Mouse (Mus musculus) limb, embryonic 10.5 days (tissue): ENCODE results near the gene Trnp1. TPM values are rescaled to one million over a fixed set of nuclear protein-coding genes. Genes with fewer than 3 reads are reported as not detected.

ENCODE experiments used
- DNase-seq: peaks from one replicate; pipeline ENCODE4 v3.0.0-alpha.2; 2017; ENCODE audit warnings: low spot score
- H3K27ac ChIP-seq: fragments of 300-500 bp; sonication (generic); 2 replicates; pipeline ENCODE4 v1.5.1; 2016; ENCODE audit warnings: mild to moderate bottlenecking
- H3K27me3 ChIP-seq: fragments of 300-500 bp; sonication (generic); 2 replicates; pipeline ENCODE4 v1.6.1; 2016; ENCODE audit warnings: low read depth, mild to moderate bottlenecking; ENCODE audit not compliant: poor library complexity, severe bottlenecking
- H3K36me3 ChIP-seq: fragments of 300-500 bp; sonication (generic); 2 replicates; pipeline ENCODE4 v1.6.1; 2016; ENCODE audit warnings: mild to moderate bottlenecking, moderate library complexity
- H3K4me1 ChIP-seq: fragments of 300-500 bp; sonication (generic); 2 replicates; pipeline ENCODE4 v1.6.1; 2016
- H3K4me3 ChIP-seq: fragments of 300-500 bp; sonication (generic); 2 replicates; pipeline ENCODE4 v1.5.1; 2016; ENCODE audit warnings: mild to moderate bottlenecking, moderate library complexity
- H3K9me3 ChIP-seq: fragments of 300-500 bp; sonication (generic); replicated peaks from 2 replicates; pipeline ENCODE4 v1.6.1; 2016; ENCODE audit warnings: mild to moderate bottlenecking
- WGBS: fragments of 180-500 bp; shearing (Covaris S2); methylation state at CpG from one replicate; pipeline ENCODE4 v1.1.7; 2016; 5-methylcytosine and 5-hydroxymethylcytosine counted together
- polyA plus RNA-seq: library from polyadenylated mRNA; unstranded; fragments of >200 nt; fragmentation: Nextera tagmentation; extraction: Ambion mirVana; gene quantifications from 2 replicates; pipeline ENCODE4 v1.2.1, GENCODE M21; 2016

Gene Trnp1
- polyA plus RNA-seq, 1 experiment from 2014 or later: 0.46 TPM

GRCm38 (mm10) chr4:133489489-133490245, 8.7 kb downstream of the Trnp1 start:
- Histone ChIP-seq H3K4me3 (no peak overlapping the region), H3K4me1 (peaks cover 45% of the 10 kb centered on the region), H3K36me3 (no peaks in the 10 kb centered on the region), H3K9me3 (no peaks in the 10 kb centered on the region), H3K27me3 (peaks cover 17% of the 10 kb centered on the region), H3K27ac (peak overlapping the region; percentile 63)
- 72% methylated on average over 4 of the region's 4 CpGs for WGBS
- no peak for DNase-seq

- Histone ChIP-seq H3K27me3 (peaks cover 14% of the 10 kb centered on the region), H3K4me3 (no peak overlapping the region), H3K27ac (peak overlapping the region; percentile 63), H3K36me3 (no peaks in the 10 kb centered on the region), H3K4me1 (peaks cover 47% of the 10 kb centered on the region), H3K9me3 (no peaks in the 10 kb centered on the region)
- 78% methylated on average over 20 of the region's 20 CpGs for WGBS
- no peak for DNase-seq
These were observed 9.5 kb downstream of the Trnp1 start for GRCm38 (mm10) chr4:133488619-133489392.

- no peak for DNase-seq
- 94% methylated on average over 26 of the region's 26 CpGs for WGBS
- Histone ChIP-seq H3K4me1 (peaks cover 44% of the 10 kb centered on the region), H3K4me3 (no peak overlapping the region), H3K36me3 (no peaks in the 10 kb centered on the region), H3K27me3 (peaks cover 24% of the 10 kb centered on the region), H3K9me3 (no peaks in the 10 kb centered on the region), H3K27ac (no peak overlapping the region)
These were observed 11.5 kb downstream of the Trnp1 start for GRCm38 (mm10) chr4:133486673-133487357.

- no peaks in the 10 kb centered on the region for H3K9me3 ChIP-seq
- H3K27me3 ChIP-seq: peaks cover 34% of the 10 kb centered on the region
- no peaks in the 10 kb centered on the region for H3K36me3 ChIP-seq
- no peak overlapping the region for H3K4me3 ChIP-seq
- peaks cover 38% of the 10 kb centered on the region for H3K4me1 ChIP-seq
- WGBS: 86% methylated on average over 28 of the region's 28 CpGs
- no peak overlapping the region for H3K27ac ChIP-seq
- DNase-seq: no peak
These were observed 12.5 kb downstream of the Trnp1 start for GRCm38 (mm10) chr4:133485691-133486425.

GRCm38 (mm10) chr4:133484266-133485025, 13.9 kb downstream of the Trnp1 start:
- peaks cover 47% of the 10 kb centered on the region for H3K27me3 ChIP-seq
- no peaks in the 10 kb centered on the region for H3K9me3 ChIP-seq
- peaks cover 47% of the 10 kb centered on the region for H3K4me1 ChIP-seq
- no peaks in the 10 kb centered on the region for H3K36me3 ChIP-seq
- peak overlapping the region; percentile 56; the same call in 1 of the 2 replicates for H3K27ac ChIP-seq
- H3K4me3 ChIP-seq: peak overlapping the region; percentile 44
- 14% methylated on average over 22 of the region's 22 CpGs for WGBS
- DNase-seq: peak; percentile 52

- H3K27me3 ChIP-seq: peaks cover 65% of the 10 kb centered on the region
- H3K36me3 ChIP-seq: no peaks in the 10 kb centered on the region
- no peaks in the 10 kb centered on the region for H3K9me3 ChIP-seq
- WGBS: 76% methylated on average over 3 of the region's 3 CpGs
- H3K27ac ChIP-seq: no peak overlapping the region
- no peak overlapping the region for H3K4me3 ChIP-seq
- no peak for DNase-seq
- peaks cover 33% of the 10 kb centered on the region for H3K4me1 ChIP-seq
These were observed 15.9 kb downstream of the Trnp1 start for GRCm38 (mm10) chr4:133482479-133482878.

- Histone ChIP-seq H3K4me3 (no peak overlapping the region), H3K27ac (no peak overlapping the region), H3K27me3 (peaks cover 73% of the 10 kb centered on the region), H3K36me3 (no peaks in the 10 kb centered on the region), H3K9me3 (no peaks in the 10 kb centered on the region), H3K4me1 (peaks cover 33% of the 10 kb centered on the region)
- WGBS: 50% methylated on average over 4 of the region's 4 CpGs
- no peak for DNase-seq
These were observed 16.9 kb downstream of the Trnp1 start for GRCm38 (mm10) chr4:133481488-133481887.

GRCm38 (mm10) chr4:133480754-133481153, 17.6 kb downstream of the Trnp1 start:
- Histone ChIP-seq H3K4me3 (peak overlapping the region; percentile 54), H3K27ac (0 out of 2 replicates have a peak overlapping the region, but pooled peaks have one; percentile 54), H3K36me3 (no peaks in the 10 kb centered on the region), H3K27me3 (peaks cover 77% of the 10 kb centered on the region), H3K9me3 (no peaks in the 10 kb centered on the region), H3K4me1 (peaks cover 33% of the 10 kb centered on the region)
- WGBS: 36% methylated on average over 6 of the region's 6 CpGs
- no peak for DNase-seq

- DNase-seq: no peak
- H3K4me1 ChIP-seq: peaks cover 33% of the 10 kb centered on the region
- peak overlapping the region; percentile 54 for H3K27ac ChIP-seq
- WGBS: 3% methylated on average over 34 of the region's 34 CpGs
- H3K27me3 ChIP-seq: peaks cover 77% of the 10 kb centered on the region
- no peaks in the 10 kb centered on the region for H3K36me3 ChIP-seq
- H3K9me3 ChIP-seq: no peaks in the 10 kb centered on the region
- H3K4me3 ChIP-seq: peak overlapping the region; percentile 54
These were observed 18.2 kb downstream of the Trnp1 start for GRCm38 (mm10) chr4:133480185-133480537.

GRCm38 (mm10) chr4:133479458-133480184, 18.7 kb downstream of the Trnp1 start, which contains the start of gene Tent5b:
Tent5b (plus strand) TSS chr4:133480132.
- Histone ChIP-seq H3K27me3 (peaks cover 80% of the 10 kb centered on the region), H3K4me1 (peaks cover 30% of the 10 kb centered on the region), H3K4me3 (peak within 1 kb of the TSS; percentile 54), H3K36me3 (no peaks in the 10 kb centered on the region), H3K9me3 (no peaks in the 10 kb centered on the region), H3K27ac (peak within 1 kb of the TSS; percentile 54)
- DNase-seq: peak; percentile 99
- WGBS: 3% methylated on average over 29 of the region's 29 CpGs

GRCm38 (mm10) chr4:133473833-133474232, 24.5 kb downstream of the Trnp1 start:
- H3K27me3 ChIP-seq: peaks cover 50% of the 10 kb centered on the region
- peaks cover 7% of the 10 kb centered on the region for H3K4me1 ChIP-seq
- 60% methylated on average over 2 of the region's 2 CpGs for WGBS

More at GRCm38 (mm10) chr4:133473833-133474232, 24.5 kb downstream of the Trnp1 start:
- no peak for DNase-seq
- no peaks in the 10 kb centered on the region for H3K9me3 ChIP-seq
- H3K36me3 ChIP-seq: no peaks in the 10 kb centered on the region
- no peak overlapping the region for H3K27ac ChIP-seq
- H3K4me3 ChIP-seq: no peak overlapping the region
